Mouse (Mus musculus) bone marrow, adult 2 months (tissue): Measurements from ENCODE around the gene Acad10.

ENCODE experiments used
- CTCF ChIP-seq: fragments of 200-500 bp; IDR thresholded peaks from 2 replicates; pipeline ENCODE4 v1.5.1; 2011; ENCODE audit warnings: low read length, control low read depth; ENCODE audit not compliant: control insufficient read depth, insufficient read depth
- POLR2A ChIP-seq: fragments of 200-500 bp; IDR thresholded peaks from 2 replicates; pipeline ENCODE4 v1.6.1; 2011; ENCODE audit warnings: low read depth, mild to moderate bottlenecking, control low read depth, low read length, borderline replicate concordance; ENCODE audit not compliant: control insufficient read depth

- no peak for TF ChIP-seq CTCF
- TF ChIP-seq POLR2A = no peak
These were observed 21.9 kb upstream of the Acad10 start for GRCm38 (mm10) chr5:121682250-121682649.
